Mouse (Mus musculus) common myeloid progenitor, adult 5-6 weeks (primary cell): ENCODE data around the gene Ifi203. TPM values are rescaled to one million over a fixed set of nuclear protein-coding genes. Genes with fewer than 3 reads are reported as not detected.
"Not testable (repeated sequence)": the region's sequence is repeated elsewhere in the genome, so short reads cannot be mapped to it uniquely, and the experiment has no call there.

Experiments
- ATAC-seq: replicated peaks from 2 replicates; pipeline ENCODE4 v1.8.0; 2016; ENCODE audit warnings: low read depth, mild to moderate bottlenecking, moderate TSS enrichment, inconsistent platforms; ENCODE audit not compliant: poor library complexity, severe bottlenecking
- total RNA-seq: library from RNA; stranded (forward); fragments of 200-1000, 187-1606 nt; gene quantifications from 2 replicates; pipeline ENCODE4 v1.2.3, GENCODE M21; 2017

The Ifi203 gene
- total RNA-seq, result 81.0 and 93.4 TPM in 2 replicates

DNA sequence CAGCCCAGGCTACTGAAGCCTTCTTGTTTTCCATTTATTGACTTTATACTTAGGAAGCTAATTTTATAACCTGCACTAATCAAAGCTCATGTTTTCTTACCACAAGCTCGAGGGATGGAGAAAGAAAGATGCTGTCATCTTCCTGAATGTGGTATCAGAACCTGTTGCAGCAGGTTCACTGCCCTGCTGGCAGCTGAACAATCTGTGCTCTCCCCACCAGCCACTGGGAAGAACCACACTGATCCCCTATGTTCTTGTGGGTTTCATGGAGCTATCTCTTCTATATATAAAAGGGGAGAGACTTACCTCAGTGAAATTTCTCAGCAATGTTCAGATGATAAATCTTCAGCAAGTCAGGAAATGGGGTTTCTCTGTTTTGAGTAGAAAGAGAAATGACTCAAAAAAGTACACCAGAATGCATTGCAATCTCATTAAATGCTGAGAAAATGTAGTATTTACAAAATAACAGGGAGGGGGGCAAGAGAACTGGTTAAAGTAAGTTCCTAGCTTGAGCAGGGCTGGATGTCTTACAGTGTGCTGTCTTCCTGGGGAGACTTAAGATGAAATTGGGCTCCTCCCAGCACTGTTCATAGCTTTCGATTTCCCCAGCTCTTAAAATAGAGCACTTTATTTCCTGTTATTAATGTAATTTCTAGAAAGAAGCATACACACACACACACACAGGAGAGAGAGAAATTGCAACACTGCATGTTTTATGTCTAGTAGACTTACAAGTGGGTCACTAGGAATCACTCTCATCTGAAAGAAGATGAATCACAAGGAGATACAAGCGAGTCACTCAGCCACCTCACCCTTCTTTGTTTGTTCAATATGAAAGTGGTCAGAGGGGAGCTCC, at the start of gene Ifi203, which contains the start of gene Mndal:
Ifi203 (minus strand) TSS at position 749 of the 856 bp plus-strand sequence.
Mndal (minus strand) TSS at position 568 of the 856 bp plus-strand sequence.
- ATAC-seq, result peak; percentile 58

DNA sequence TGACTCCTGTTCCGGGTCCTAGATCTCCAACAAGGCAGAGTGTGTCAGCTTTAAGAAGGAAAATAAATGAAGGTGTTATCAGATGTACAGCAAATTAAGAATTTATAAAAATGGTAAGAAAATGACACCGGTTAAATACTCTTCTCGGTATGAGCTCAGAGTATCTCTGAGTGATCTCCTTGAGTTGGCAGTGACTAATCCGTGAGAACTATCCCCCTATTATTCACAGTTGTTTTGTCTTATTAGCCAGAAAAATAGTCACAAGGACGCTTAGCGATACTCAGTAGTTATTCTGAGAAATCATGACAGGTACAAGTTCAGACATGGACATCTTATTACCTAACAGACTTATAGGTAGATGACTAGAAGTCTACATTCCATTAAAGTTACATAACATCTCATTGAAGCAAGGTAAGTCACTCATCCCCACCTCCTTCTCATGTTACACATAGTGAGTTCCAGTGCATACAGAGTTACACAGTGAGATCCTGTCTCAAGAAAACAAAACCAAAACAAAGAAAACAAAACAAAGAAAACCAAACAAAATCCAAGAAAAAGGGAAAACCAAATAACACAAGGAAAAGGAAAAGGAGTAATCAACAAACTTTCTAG, 40.3 kb upstream of the Ifi203 start, which contains the start of gene Ifi202b:
Ifi202b (minus strand) TSS at position 51 of the 612 bp plus-strand sequence.
- not testable (repeated sequence) for ATAC-seq

DNA sequence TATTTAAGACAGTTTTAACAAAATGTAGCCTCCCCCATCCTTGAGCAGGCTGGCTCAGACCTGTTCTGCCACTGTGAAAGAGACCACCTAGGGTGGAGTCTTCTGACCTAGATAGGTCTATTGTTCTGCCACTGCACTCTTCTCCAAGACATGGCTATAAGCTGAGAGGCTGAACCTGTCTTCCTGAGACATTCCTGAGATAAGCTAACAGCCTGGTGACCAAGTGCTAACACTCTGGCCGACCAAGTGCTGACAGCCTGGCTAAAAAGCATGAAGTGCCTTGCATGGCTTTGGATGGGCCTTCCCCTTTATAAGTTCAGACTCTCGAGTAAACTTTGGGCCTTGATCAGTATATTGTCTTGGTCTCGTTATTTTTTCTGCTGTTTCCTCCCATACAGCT, 38.6 kb upstream of the Ifi203 start:
- ATAC-seq, result not testable (repeated sequence)

DNA sequence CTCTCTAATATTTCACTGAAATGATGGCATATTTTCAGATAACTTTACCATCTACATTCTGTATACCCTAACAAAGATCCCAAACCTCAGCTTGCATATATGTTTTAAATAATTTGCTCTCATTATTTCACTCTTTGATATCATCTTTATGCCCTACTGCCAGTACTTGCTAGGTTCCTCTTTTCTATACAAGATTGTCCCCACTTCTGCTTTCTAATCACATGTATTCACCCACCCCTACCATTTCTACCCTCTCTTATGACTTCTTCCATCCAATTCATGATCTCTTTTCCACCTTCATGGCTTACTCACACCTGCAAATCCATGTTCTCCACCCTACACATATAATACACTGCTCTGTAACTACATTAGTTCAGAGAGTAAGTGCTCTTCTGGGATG, 35.1 kb upstream of the Ifi203 start:
- ATAC-seq, result peak; percentile 99

DNA sequence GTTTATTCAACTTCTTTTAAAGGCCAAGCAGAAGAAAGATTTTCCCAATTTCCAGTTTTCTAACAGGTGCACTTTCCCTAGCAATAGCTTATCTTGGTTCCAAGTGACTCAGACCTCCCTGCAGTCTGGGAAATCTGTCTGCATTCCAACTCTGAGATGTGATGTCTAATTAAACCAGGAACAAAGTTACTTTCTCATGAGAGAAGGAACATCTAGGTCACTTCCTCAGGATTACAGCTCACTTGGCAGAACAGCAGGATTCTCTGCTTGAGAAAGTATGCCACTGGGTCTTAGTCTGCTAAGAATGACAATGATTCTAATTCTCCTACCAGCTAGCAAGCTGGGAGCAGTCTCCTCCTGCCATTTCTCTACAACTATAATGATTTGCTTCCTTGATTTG, 30.6 kb upstream of the Ifi203 start:
- ATAC-seq, result no peak

DNA sequence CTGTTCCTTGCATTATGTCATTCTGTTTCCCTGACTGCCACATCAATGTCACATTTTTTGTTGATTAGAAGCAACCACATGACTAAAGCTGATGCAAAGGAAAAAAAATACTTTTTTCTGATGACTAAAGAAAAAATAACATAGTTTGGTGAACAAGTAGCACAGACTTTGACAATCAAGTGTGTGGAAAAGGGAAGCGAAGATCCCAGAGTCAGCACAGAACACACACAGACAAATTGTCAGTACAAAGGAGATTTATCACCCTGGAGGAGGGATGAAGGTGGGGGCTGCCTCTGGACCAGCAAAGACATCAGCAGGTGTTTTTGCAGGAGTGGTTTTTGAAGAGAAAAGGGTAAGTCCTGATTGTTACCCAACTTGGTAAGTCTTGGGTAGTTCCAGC, 19.0 kb upstream of the Ifi203 start:
- ATAC-seq, result not testable (repeated sequence)

DNA sequence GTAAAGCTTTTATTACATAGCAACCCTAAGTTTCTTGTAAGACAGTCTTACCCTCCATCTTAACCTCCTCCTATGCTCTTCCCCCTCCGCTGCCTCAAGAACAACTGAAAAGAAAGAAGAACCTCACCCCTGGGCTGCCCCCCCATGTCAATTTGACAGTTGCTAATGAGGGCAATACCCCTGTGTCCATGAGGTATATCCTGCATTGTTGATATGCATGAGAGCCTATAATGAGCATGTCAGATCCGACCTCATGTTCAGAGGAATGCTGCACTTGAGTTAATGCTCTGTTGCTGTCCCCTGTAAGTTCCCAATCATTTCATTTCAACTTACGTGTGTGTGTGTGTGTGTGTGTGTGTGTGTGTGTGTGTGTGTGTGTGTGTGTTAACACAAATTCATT, 17.5 kb upstream of the Ifi203 start:
- ATAC-seq, result not testable (repeated sequence)

DNA sequence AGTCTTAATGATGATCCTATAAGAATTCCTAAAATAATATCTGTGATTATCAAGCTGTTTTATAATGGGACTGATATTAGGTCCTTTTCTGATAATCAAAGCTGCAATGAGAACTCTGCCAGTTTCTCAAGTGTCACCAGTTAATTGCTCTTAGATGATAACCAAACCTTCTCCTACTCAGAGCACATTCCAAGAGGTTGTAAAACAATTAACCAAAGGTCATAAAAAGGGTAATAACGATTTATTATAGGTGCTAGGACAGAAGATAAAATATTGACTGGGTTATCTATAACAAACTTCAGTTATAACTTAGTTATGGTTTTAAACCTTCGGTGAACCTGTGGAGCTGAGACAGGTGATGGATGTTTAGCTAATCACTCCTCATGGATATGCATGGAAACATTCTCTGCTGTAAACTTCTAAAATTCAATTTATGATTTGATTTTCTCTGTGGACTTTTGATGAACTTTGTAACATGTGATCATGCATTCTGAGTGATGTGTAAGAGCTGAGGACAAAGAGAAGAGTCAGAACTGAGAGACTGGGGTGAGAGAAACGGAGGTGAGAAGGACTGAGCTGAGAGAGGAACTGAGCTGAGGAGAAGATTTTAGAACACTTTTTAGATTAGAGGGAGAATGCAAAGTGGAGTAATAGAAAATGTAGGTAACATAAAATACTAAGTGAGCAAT, 13.5 kb upstream of the Ifi203 start:
- not testable (repeated sequence) for ATAC-seq

DNA sequence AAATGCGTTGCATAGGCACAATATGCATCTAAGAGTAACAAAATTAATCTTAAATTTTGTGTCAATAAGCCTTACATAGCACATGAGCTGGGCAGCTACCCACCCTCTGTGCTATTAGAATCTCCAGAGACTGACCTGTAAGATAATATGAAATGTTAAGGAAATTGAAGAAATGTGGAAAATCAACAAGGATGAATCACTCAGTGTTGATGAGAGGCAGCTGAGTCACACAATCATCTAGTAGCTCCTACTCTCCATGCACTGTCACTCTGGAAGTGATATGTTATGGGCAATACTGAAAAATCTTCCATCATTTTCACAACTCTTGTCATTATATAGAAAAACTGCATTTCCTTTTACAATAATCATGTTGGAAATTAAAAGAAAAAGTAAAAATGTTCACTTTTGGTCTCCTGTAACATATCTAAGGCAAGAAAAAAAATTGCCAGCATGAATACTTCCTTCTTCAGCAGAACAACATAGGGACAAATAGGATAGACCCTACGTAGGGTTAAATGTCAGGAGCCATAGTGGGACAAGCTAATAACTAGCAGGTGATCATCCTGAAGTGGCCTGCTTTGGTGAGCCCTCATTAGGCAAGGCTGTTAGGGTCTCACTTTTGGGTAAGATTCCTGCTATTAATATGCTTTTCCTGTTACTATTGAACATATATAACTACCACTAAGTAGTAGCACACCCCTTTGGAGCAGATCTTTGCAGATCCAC, 12.8 kb upstream of the Ifi203 start:
- ATAC-seq, result no peak

DNA sequence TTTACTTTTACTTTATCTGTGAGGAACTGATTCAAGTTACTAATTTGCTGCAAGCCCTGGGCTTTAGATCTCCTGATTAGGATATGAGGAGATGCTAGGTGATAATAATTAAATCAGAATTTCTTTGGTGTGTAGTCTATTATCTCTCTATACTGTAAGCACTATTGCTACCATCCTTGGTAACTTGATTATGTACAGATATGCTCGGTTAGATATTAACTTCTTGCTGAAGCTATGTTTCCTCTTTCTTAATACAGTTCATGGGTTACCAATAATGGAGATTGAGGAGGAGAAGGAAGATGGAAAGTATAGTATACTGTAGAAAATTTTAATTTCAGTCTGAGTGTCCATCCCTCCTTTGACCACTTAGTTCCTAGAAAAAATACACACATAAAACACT, 11.1 kb upstream of the Ifi203 start:
- ATAC-seq, result no peak

DNA sequence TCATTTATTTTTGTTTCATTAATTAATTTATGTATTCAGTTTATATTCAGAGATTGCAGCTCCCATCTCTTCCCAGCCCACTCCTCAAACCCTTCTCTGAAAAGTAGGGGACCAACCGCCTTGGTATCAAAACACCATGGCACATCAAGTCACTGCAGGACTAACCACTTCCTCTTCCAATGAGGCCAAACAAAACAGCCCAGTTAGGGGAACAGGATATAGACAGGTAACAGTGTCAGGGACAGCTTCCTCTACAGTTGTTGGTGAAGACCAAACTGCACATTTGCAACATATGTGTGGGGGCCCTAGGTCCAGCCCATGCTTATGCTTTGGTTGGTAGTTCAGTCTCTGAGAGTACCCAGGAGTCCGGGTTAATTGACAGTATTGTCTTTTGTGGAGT, 6.6 kb upstream of the Ifi203 start:
- peak; percentile 93 for ATAC-seq

DNA sequence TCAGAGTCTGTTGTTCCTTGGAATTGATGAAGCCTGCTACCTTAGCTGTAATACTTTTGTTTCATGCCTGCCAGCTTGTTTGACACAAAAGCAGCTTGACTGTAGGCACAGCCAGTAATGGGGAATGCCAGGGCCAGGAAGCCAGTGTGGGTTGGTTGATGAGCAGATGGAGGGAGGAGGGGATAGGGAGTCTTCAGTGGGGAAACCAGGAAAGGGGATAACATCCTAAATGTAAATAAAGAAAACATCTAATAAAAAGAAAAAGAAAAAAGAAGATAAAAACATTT, 251 bp upstream of the Ifi203 start:
- ATAC-seq, result not testable (repeated sequence)

DNA sequence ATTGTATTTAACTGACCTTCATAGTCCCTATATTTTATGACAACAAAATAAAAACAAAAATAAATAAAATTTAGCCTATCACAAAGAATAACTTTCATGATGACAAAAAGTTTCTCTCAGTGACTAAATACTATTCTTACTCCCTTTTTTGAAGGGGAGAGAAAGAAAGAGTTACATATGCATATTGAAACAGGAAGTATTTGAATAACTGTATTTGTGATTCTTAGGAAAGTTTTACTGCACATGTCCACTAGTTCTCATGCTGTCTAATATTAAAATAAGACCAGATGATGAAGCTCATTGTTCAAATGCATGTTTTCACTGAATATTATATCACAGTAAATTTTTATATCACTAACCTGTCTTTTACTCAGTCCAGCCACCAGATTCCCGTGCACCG, 950 bp downstream of the Ifi203 start:
- peak; percentile 48 for ATAC-seq

DNA sequence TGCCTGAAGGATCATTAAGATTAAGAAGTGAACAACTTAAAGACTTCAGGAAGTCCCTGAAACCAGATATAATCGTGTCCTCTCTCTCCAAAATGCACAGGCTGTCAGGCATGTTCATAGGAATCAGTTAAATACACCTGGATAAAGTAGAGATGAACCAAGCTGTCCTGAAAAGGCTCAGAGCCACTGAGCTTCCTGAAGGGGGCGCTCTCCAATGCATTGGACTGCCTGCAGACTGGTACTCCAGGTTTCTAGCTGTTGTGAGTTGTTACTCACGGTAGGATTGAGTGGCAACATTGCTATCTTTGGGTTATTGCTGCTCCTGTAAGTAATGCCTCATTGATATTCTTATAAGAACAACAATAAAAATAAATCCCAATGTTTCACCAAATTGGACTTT, 23.2 kb downstream of the Ifi203 start:
- ATAC-seq, result not testable (repeated sequence)

DNA sequence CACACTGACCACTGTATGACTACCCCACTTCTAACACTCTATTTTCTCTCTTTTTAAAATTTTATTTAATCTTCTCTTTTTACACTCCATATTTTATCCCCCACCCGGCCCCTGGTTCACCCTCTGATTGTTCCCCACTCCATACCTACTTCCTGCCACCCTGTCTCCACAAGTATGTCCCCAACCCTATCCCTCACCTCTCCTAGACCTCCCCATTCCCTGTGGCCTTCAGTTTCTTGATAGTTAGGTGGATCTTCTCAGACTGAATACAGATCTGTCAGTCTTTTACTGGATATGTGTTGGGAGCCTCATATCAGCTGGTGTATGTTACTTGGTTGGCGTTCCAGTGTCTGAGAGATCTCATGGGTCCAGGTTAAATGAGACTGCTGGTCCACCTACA, 27.9 kb downstream of the Ifi203 start:
- ATAC-seq, result no peak

DNA sequence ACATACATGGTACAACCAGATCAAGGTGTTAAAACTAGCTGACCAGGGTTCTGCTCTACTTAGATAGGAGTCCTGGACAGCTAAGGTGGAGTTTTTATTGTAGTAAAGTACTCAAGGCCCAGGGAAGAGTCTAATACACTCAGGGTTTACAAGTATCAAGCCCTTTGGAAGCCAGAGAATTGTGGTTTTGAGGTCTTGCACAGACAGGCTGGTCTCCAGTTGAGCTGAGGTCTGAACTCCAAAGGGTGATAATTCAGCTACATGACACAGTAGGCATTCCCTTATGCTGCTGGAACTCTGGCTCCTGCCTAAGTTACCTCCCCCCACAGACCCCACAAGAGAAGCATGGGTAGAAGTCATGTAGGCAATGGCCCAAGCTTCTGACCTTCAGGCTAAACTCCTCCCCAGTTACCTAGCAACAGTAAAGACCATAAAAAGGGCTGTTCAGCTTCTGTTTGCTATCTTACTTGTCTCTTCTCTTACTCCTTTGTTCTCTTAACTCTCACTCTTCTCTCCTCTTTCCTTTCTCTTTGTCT, 29.1 kb downstream of the Ifi203 start:
- ATAC-seq, result peak; percentile 29

DNA sequence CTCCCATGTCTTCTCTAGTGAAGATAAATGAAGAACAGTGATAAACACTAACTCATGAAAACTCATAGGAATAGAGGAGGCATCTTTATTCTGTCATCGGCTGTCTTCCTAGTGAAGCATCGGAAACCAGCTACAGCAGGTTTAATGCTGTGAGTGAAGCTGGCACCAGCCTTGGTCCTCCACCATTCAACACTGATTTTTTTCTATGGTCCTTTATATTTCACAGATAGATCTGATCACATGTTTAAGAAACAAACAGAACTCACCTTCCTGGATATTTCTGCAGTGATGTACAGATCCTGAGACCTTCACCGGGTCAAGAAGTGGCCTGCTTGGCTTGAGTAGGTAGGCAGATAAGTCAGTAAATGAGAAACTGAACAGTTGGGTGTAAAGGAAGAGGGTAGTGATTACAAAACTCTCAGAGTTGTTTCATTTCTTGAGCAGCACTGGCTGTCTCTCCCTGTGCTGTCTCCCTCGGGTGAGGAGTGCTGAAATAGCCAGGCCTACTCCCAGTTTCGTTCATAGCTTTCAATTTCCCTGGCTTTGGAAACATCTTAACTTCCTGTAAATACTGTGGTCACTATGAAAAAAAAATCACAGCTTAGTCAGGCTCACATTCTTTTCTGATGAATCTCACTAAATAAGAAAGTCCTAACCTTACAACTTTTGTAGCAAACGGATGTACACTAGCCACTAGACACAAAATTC, 29.8 kb downstream of the Ifi203 start, which contains the start of gene Ifi211:
Ifi211 (minus strand) TSS at position 499 of the 708 bp plus-strand sequence.
- peak; percentile 85 for ATAC-seq

DNA sequence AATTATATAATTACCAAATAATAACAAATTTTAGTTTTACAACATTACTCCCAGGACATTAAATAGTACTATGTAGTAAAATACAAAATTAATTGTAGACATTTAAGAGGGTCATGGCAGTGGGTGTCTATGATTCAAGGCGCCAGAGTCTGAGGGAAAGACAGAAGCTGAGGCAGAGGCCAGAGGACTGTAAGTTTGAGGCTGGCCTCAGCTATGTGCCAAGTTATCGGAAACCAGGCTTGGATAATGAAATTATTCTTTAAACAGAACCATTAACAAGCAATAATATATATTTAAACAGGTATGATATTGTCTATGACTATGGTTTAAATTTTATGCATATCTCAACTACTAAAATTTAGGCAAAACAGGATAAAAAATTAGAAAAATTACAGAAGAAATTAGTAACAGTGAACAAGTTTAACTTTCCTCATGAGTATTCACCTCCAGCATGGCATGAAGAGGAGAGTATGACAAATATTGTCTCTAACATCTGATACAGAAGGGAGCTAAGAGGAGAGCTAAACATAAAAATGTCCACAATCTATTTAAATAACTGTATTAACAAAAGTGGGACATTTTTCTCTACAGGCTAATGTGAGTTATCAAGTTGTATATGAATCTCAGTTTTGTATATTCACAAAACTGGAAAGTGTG, 30.5 kb downstream of the Ifi203 start:
- ATAC-seq, result no peak

DNA sequence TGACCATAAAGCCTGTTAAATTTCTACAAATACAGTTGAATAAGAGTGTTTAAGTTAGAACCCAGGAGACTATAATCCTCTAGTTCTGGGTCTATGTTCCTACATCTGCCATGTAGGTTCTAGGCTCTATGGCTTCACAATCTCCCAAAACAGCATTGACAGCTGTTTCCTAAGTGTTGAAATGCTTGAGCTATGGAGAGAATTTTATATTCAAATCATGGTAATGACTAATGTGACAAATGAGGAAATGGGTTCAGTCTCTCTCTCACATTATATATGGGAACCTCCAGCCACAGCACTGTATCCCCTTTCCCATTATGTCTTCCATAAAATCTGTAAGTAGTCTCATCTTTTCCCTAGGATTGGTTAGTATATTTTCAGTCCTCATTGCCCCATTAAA, 34.1 kb downstream of the Ifi203 start:
- ATAC-seq, result peak; percentile 31
